Mouse (Mus musculus) heart, adult 9 months (tissue): ENCODE data around the gene Zfp217.

ENCODE experiments used
- DNase-seq, 2 experiments: peaks; one replicate each; pipeline ENCODE4 v3.0.0; 2022; ENCODE audit warnings: low spot score in 2 of 2

The Zfp217 gene

GRCm38 (mm10) chr2:170134026-170134690, 13.7 kb downstream of the Zfp217 start:
- DNase-seq: no peak

GRCm38 (mm10) chr2:170133093-170133731, 14.7 kb downstream of the Zfp217 start:
- DNase-seq: peak; percentile 83 to 90

- DNase-seq: no peak
These were observed 15.2 kb downstream of the Zfp217 start for GRCm38 (mm10) chr2:170132716-170133092.

DNA sequence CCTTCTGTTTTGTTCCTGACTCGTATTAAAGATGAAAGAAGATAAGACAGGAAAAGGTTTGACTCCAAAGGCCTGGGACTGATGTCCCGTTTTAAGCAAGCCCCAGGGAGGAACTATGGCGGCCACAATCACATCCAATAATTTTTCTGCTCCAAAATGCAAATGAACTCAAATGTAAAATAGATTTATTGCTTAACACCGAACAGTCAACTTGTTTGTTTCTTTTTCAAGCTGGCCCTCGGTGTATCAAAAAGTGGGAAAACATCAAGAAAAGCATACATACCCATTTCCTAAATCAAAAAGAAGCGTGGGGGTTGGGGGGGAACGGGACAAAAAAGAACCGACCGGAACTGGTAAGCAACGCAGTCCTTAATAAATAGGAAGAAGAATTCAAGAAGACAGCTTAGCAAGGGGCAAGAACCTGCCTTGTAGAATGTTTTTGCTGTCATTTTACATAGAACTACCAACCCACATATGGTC, 15.9 kb downstream of the Zfp217 start:
- DNase-seq: no peak

GRCm38 (mm10) chr2:170130780-170131645, 16.9 kb downstream of the Zfp217 start:
- peak; percentile 82 to 83 for DNase-seq

DNA sequence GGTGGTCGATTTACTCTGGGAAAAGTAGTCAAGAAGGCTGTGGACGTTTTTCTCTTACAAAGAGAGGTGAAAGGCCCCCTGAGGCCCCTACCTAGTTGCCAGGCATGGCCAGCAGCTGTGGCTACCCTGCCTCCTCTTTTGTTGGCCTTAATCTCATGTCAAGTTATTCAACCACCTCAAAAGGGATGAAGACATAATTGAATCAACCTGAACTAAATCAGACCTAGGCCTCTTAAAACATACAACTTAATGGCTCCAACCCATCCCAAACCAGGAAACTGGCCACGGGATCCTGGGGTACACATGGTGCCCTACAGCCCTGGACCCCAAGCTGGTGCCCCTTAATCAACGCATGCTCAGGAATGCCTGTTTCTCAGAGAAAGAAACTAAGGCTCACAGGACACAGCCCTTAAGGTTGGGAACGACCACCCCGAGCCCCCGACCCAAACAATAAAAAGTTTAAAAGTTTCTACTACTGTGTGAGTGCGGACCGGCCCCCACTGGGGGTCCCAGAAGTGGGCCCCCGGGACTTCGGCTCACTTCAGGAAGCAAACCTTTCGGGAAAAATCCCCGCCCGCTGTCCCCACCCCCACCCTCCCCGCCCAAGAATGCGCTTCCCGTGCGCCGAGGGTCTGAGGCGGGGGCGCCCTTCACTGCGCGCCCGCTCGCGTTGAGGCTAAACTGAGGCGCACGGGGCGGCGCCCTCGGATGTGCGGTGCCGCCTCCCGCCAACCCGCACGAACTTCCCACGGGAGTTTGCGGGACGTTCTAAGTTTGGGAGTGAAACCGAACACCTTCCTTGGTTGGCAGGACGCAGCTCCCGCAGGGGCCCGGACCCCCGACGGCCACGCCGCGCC, 17.8 kb downstream of the Zfp217 start:
- peak in 1 of 2 experiments; percentile 28 for DNase-seq

GRCm38 (mm10) chr2:170129248-170129922, 18.5 kb downstream of the Zfp217 start:
- DNase-seq: peak in 1 of 2 experiments; percentile 27

- no peak for DNase-seq
These were observed 19.2 kb downstream of the Zfp217 start for GRCm38 (mm10) chr2:170128461-170129247.

DNA sequence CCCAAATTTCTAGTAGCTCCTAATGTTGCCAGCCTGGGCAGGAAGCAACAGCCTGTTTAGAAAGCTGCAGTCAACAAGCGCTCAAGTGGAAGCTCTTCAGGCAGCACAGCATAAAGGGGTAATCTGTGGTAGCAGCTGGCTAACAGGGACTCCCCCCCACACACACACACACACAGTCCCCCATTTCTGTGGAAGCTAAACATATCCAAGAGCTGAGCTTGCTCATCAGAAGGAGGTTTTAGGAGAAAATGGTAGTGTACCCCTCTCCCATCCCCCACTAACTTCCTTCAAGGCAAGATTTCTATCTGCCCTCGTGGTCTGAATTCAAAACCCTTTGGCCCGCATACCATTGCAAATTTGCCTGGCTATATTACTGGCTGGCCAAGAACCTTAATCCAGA, 20.4 kb downstream of the Zfp217 start:
- DNase-seq: no peak

DNA sequence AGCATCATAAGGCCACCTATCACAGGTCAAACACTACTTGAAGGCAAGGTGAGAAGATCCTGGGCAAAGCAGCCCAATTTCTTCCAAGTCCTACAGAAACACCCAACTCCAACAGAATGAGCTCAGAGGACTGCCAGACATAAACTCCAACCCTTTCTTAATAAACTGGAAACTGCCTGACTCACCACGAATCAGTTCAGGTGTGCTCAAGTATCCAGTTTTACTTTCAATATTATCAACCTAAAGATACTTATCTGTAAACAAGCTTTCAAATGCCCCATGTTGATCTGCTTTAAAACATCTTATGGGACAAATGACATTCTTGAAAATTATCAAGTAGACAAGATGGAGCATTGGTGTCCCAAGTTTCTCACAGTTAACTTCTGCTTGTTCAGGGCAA, 21.6 kb downstream of the Zfp217 start:
- DNase-seq: no peak

- DNase-seq: no peak
These were observed 25.7 kb downstream of the Zfp217 start for GRCm38 (mm10) chr2:170122197-170122596.

DNA sequence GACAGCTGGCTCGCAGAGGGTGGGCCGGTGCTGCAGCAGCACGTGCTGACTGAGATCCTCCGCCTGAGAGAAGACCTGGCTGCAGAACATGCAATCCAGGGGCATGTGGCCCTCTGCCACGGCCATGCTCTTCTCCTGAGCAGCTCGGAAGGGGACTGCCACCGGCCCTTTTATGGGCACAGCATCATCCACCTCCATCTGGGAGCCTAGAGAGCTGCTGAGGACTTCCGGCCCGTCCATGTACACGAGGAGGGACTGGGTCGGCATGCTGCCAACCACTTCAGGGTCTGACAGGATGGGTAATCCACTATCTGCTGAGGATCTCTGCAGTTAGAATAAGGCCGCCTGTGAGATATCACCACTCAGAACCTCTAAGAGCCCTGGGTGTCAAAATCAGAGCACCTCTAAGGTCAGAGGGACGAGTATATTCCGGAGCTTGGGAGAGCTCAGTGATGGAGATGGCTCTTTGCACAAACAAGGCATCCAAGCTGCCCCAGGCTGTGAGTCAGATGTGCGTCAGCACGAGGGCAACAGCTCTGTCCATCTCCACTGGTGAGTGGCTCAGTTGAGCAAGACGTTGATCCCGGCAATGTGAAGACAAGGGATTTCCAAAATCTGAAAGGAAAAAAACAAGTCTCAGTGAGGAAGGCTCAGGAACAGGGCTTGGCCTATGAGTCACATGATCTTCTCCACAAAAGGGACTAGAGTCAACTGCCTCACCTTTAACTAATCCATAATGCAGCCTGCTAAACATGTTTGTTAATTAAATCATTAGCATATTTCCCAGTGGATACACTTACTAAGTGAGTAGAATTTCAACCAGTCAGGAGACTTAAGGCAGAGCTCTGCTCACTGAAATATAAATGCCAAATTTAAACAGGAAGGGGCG, 27.5 kb downstream of the Zfp217 start:
- DNase-seq: no peak

DNA sequence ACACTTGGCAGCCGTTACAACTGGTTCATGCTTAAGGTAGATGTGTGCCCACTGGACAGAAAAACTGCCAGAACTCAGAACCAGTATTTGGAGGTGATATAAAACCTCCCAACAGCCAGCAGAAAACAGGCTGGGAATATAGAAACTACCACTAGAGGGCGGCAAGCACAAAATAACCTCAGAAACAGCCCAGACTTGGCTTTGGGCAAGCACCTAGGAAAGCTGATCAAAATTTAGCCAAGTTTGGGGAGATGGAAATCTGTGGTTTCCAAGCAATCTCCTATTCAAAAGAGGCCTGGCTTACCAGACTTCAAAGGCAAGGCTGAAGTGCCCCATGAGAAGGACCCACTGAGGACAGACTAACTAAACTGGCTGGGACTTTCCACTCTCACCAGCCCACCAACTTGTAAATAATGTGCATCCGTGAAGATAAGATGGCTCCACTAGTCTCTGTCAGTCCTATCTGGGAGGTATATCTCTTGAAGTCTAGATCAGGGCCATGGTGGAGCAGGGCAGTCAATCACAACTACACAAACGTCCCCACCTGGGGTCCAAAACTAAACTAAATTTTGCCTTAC, 31.1 kb downstream of the Zfp217 start:
- peak; percentile 53 to 79 for DNase-seq

DNA sequence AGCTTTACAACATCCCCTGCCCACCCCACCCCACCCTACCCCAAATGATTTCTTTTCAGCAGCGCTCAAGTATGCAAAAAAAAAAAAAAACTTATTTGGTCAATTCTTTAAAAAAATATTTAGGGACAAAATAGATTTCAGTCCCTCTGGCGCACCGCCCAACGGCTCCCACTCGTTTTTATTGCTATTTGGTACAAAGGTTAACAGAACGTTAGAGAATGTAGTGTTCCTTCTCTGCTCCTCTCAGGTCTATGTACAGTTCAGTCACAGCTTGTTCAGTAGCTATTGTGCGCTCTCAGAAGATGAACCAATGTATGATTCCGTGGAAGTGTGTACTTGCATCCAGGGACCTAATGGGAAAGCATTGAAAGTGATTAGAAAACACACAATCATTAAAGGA, 37.6 kb downstream of the Zfp217 start:
- no peak for DNase-seq

- no peak for DNase-seq
These were observed 38.4 kb downstream of the Zfp217 start for GRCm38 (mm10) chr2:170109528-170109927.

DNA sequence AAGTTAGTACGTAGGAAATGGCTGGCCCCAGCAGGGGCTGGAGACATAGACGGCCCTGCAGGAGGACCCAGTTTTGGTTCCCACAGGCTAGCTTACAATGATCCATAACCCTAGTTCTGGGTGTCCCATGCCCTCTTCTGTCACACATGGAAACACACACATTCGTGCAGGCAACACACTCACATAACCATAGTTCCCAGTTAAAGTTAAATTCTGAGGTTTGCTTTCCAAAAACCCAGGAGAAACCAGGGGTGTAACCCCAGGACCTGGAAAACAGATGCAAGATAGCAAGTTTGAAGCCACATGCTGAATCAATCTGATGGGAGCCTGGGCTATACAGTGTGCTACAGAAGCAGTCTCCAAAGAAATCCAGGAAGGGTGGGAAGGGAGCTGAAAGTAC, 40.1 kb downstream of the Zfp217 start:
- no peak for DNase-seq

DNA sequence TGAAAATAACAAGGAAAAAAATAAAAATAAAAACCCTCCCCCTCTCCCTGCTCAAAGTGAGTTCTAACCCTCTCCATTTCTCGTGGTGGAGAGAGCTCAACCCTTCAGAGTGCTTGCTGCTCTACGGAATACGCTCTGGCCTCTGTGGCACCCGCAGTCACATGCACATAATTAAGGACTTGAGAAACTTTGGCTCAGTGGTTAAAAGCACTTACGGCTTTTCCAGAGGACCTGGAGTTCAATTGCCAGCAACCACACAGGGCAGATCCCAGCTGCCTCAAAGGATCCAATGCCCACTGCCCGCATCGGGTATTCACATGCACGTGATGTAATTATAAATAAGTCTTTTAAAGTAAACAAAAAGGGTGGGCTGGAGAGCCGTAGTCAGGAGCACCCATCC, 41.9 kb downstream of the Zfp217 start:
- DNase-seq: no peak

DNA sequence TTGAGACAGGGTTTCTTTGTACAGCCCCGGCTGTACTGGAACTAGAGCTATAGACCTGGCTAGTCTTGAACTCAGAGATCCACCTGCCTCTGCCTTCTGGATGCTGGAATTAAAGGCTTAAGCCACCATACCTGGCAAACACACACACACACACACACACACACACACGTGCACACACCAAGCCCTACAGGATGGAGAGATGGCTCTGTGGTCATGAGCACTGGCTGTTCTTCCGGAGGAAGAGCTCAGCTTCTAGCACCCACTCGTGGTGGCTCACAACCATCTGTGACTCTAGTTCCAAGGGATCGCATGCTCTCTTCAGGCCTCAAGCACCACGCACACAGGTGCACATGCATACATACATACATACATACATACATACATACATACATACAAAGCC, 43.5 kb downstream of the Zfp217 start:
- no peak for DNase-seq

DNA sequence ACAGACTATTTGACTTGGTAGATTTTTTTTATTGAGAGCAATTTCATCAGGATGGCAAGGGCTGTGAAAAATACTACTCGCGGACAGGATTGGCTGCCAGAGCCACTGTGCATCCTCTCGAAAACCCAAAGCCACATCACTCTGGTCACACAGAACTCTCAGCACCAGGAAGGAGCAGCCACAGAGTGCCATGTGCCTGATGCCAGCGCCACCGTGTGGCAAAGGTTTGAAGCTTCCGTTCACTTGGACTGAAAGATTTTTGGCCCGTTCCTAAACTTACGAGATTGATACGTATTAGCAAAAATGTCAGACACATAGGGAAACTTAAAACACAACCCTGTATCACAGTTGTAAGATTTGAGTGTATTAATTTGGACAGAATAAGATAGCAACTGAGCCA, 44.1 kb downstream of the Zfp217 start:
- DNase-seq: no peak
